Mouse (Mus musculus) olfactory bulb, adult 2 months (tissue): ENCODE results near the gene Lama1.

ENCODE experiments used
- CTCF ChIP-seq: fragments of 200-500 bp; IDR thresholded peaks from 2 replicates; pipeline ENCODE4 v1.5.1; 2012; ENCODE audit warnings: low read depth, mild to moderate bottlenecking, low read length, moderate library complexity; ENCODE audit not compliant: insufficient read depth
- POLR2A ChIP-seq: fragments of 200-500 bp; IDR thresholded peaks from 2 replicates; pipeline ENCODE4 v1.6.1; 2012; ENCODE audit warnings: mild to moderate bottlenecking, low read depth, low read length, moderate library complexity; ENCODE audit not compliant: insufficient read depth

GRCm38 (mm10) chr17:67685022-67685743 is 11.9 kb upstream of the Lama1 start:
- TF ChIP-seq CTCF (no peak), POLR2A (no peak)
